Mouse (Mus musculus) stomach, postnatal 0 days (tissue): ENCODE measurements at regions not wholly inside any gene's neighbourhood (a gene's known extent, or its start where the extent isn't known, plus 50 kb on each side); places are given as distances from the start of the nearest gene placed in this dataset.
A peak's percentile ranks its signal among the peaks of the same experiment; 100 is the strongest.

ENCODE experiments used
- ATAC-seq: fragments of 200-750 bp; cut with Nextera tagmentation; 2 replicates; pipeline ENCODE4 v1.8.0; 2017; ENCODE audit not compliant: low FRiP score, low TSS enrichment
- DNase-seq: peaks from one replicate; pipeline ENCODE4 v3.0.0-alpha.2; 2016; ENCODE audit warnings: low spot score
- H3K27ac ChIP-seq: fragments of 300-500 bp; sonication (generic); replicated peaks from 2 replicates; pipeline ENCODE4 v1.5.1; 2014; ENCODE audit warnings: mild to moderate bottlenecking, control low read depth
- H3K27me3 ChIP-seq: fragments of 300-500 bp; sonication (generic); 2 replicates; pipeline ENCODE4 v1.6.1; 2014; ENCODE audit warnings: low read length; ENCODE audit not compliant: control insufficient read depth, insufficient read depth
- H3K36me3 ChIP-seq: fragments of 300-500 bp; sonication (generic); 2 replicates; pipeline ENCODE4 v1.6.1; 2014; ENCODE audit warnings: low read length, mixed read lengths; ENCODE audit not compliant: control insufficient read depth, insufficient read depth
- H3K4me1 ChIP-seq: fragments of 300-500 bp; sonication (generic); replicated peaks from 2 replicates; pipeline ENCODE4 v1.6.1; 2014; ENCODE audit warnings: antibody characterized with exemption; ENCODE audit not compliant: control insufficient read depth, insufficient read depth
- H3K4me2 ChIP-seq: fragments of 300-500 bp; sonication (generic); replicated peaks from 2 replicates; pipeline ENCODE4 v1.6.1; 2014; ENCODE audit warnings: low read depth, mild to moderate bottlenecking, control low read depth, moderate library complexity
- H3K4me3 ChIP-seq: fragments of 300-500 bp; sonication (generic); 2 replicates; pipeline ENCODE4 v1.5.1; 2014; ENCODE audit warnings: low read depth, low read length, control low read depth
- H3K9ac ChIP-seq: fragments of 300-500 bp; sonication (generic); 2 replicates; pipeline ENCODE4 v1.6.1; 2014; ENCODE audit warnings: mild to moderate bottlenecking, low read length, control low read depth, mixed read lengths
- H3K9me3 ChIP-seq: fragments of 300-500 bp; sonication (generic); 2 replicates; pipeline ENCODE4 v1.6.1; 2016; ENCODE audit warnings: low read length; ENCODE audit not compliant: control insufficient read depth
- CTCF ChIP-seq: IDR thresholded peaks from 2 replicates; pipeline ENCODE4 v1.5.1; 2016; ENCODE audit warnings: antibody characterized with exemption, low read depth, mild to moderate bottlenecking, moderate library complexity
- EP300 ChIP-seq: optimal IDR thresholded peaks from 2 replicates; pipeline ENCODE3; 2016; ENCODE audit warnings: antibody characterized with exemption
- WGBS: fragments of 180-500 bp; shearing (Covaris S2); extraction: QIAGEN DNeasy Blood & Tissue Kit; methylation state at CpG from one replicate; pipeline ENCODE4 v1.1.7; 2014; 5-methylcytosine and 5-hydroxymethylcytosine counted together

GRCm38 (mm10) chr3:11094804-11095203, 759.3 kb upstream of the Gm38303 start:
- ATAC-seq (no peak), DNase-seq (no peak)
- no peak overlapping the region for H3K4me2 ChIP-seq
- H3K9me3 ChIP-seq = no peaks in the 10 kb centered on the region
- no peaks in the 10 kb centered on the region for H3K27me3 ChIP-seq
- WGBS = 48% methylated on average over 2 of the region's 2 CpGs
- TF ChIP-seq CTCF = no peak
- no peak for TF ChIP-seq EP300
- no peak overlapping the region for H3K4me3 ChIP-seq
- H3K36me3 ChIP-seq = no peaks in the 10 kb centered on the region
- H3K27ac ChIP-seq = no peak overlapping the region
- no peak overlapping the region for H3K9ac ChIP-seq
- no peaks in the 10 kb centered on the region for H3K4me1 ChIP-seq

- Histone ChIP-seq H3K4me2 (no peak overlapping the region), H3K4me3 (no peak overlapping the region), H3K9me3 (no peaks in the 10 kb centered on the region), H3K27me3 (no peaks in the 10 kb centered on the region), H3K36me3 (no peaks in the 10 kb centered on the region), H3K27ac (no peak overlapping the region), H3K9ac (no peak overlapping the region), H3K4me1 (no peaks in the 10 kb centered on the region)
- TF ChIP-seq EP300 (no peak), CTCF (peak; percentile 17; the same call in 1 of the 2 replicates)
- DNase-seq (no peak), ATAC-seq (no peak)
- WGBS = 70% methylated on average over 3 of the region's 3 CpGs
These were observed 758.7 kb upstream of the Gm38303 start for GRCm38 (mm10) chr3:11094138-11094537.

DNA sequence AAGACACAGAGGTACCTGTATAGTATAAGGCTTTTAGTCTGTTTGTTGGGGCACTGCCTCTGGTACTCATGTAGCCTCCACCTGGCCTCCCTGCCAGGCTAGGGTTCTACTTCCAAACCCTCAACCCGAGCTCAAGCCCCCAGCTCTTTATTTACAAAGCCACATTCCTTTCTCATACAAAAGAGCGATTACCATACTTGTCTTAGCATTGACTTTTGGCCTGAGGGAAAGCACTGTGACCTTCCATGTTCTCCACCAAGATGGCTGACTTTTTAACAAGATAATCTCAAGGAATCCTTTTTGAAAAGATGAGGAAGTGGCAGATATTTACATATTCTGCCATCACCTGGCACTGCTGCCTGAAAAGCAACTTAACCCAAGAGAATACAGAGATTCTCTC, 747.8 kb upstream of the Gm38303 start:
- H3K4me1 ChIP-seq = no peaks in the 10 kb centered on the region
- no peaks in the 10 kb centered on the region for H3K36me3 ChIP-seq
- H3K4me2 ChIP-seq = no peak overlapping the region
- no peak overlapping the region for H3K9ac ChIP-seq
- DNase-seq = no peak
- TF ChIP-seq EP300 (no peak), CTCF (no peak)
- H3K27me3 ChIP-seq = no peaks in the 10 kb centered on the region
- 29% methylated on average over 2 of the region's 2 CpGs for WGBS
- H3K9me3 ChIP-seq = no peaks in the 10 kb centered on the region
- no peak for ATAC-seq
- H3K4me3 ChIP-seq = no peak overlapping the region
- no peak overlapping the region for H3K27ac ChIP-seq

GRCm38 (mm10) chr3:11074012-11074411, 738.5 kb upstream of the Gm38303 start:
- no peak overlapping the region for H3K9ac ChIP-seq
- no peaks in the 10 kb centered on the region for H3K36me3 ChIP-seq
- H3K4me3 ChIP-seq = no peak overlapping the region
- 80% methylated on average over 4 of the region's 4 CpGs for WGBS
- no peak overlapping the region for H3K27ac ChIP-seq
- TF ChIP-seq EP300 = no peak
- no peak for TF ChIP-seq CTCF
- no peak overlapping the region for H3K4me2 ChIP-seq
- DNase-seq (no peak), ATAC-seq (no peak)
- H3K4me1 ChIP-seq = no peaks in the 10 kb centered on the region
- H3K9me3 ChIP-seq = no peaks in the 10 kb centered on the region
- H3K27me3 ChIP-seq = no peaks in the 10 kb centered on the region

GRCm38 (mm10) chr3:11034995-11035769, 699.7 kb upstream of the Gm38303 start:
- TF ChIP-seq CTCF (no peak), EP300 (no peak)
- Histone ChIP-seq H3K9me3 (no peaks in the 10 kb centered on the region), H3K4me3 (no peak overlapping the region), H3K27ac (no peak overlapping the region), H3K27me3 (no peaks in the 10 kb centered on the region), H3K4me2 (no peak overlapping the region), H3K9ac (no peak overlapping the region), H3K4me1 (no peaks in the 10 kb centered on the region), H3K36me3 (no peaks in the 10 kb centered on the region)
- ATAC-seq = no peak
- DNase-seq = no peak
- 78% methylated on average over 7 of the region's 7 CpGs for WGBS

GRCm38 (mm10) chr3:11029991-11030390, 694.5 kb upstream of the Gm38303 start:
- Histone ChIP-seq H3K27ac (no peak overlapping the region), H3K9me3 (no peaks in the 10 kb centered on the region), H3K4me2 (no peak overlapping the region), H3K4me1 (no peaks in the 10 kb centered on the region), H3K36me3 (no peaks in the 10 kb centered on the region), H3K9ac (no peak overlapping the region), H3K27me3 (no peaks in the 10 kb centered on the region), H3K4me3 (no peak overlapping the region)
- no peak for ATAC-seq
- no peak for DNase-seq
- no peak for TF ChIP-seq EP300
- no peak for TF ChIP-seq CTCF
- WGBS = 62% methylated on average over 4 of the region's 4 CpGs
